Mouse (Mus musculus) ovary, postnatal 36 days (tissue): ENCODE measurements around the gene Slc5a5.
A peak's percentile ranks its signal among the peaks of the same experiment; 100 is the strongest.

Source experiments
- DNase-seq: peaks from one replicate; pipeline ENCODE4 v3.0.0; 2022; ENCODE audit warnings: low spot score, mixed read lengths

The Slc5a5 gene

GRCm38 (mm10) chr8:70879500-70879899 lies 13.1 kb downstream of the Slc5a5 start:
- no peak for DNase-seq

- DNase-seq, result no peak
Observed at GRCm38 (mm10) chr8:70878178-70878577, 14.4 kb downstream of the Slc5a5 start.

- no peak for DNase-seq
Observed at GRCm38 (mm10) chr8:70876382-70876781, 16.2 kb downstream of the Slc5a5 start.

GRCm38 (mm10) chr8:70874441-70874840 lies 18.1 kb downstream of the Slc5a5 start:
- no peak for DNase-seq

- peak; percentile 95 for DNase-seq
Observed at GRCm38 (mm10) chr8:70873364-70873985, 19.1 kb downstream of the Slc5a5 start, which contains the start of gene Ccdc124. Gene Ccdc124, minus strand, starts transcription at chr8:70873935.

- no peak for DNase-seq
Observed at GRCm38 (mm10) chr8:70872643-70873363, 19.8 kb downstream of the Slc5a5 start.

GRCm38 (mm10) chr8:70871195-70871807 lies 21.3 kb downstream of the Slc5a5 start:
- no peak for DNase-seq

DNA sequence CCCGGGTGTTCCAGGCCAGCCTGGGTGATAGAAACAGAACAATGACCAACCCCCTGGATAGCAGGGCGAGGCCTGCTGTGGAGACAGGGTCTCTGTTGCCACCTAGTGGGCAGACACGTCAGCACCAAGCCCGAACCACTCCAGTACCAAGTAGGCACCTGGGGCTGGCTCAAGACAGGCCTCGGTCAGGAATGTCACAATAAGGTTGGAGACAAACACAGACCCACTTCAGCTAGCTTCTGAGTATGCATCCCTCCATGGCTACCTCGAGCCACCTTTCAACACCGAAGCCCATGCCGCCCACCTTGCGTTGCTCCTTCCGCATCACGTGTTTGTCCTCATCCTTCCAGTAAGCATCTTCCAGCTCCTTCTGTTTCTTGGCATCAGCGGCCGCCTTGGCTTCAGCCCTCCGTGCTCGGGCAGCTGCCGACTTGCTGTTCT lies 22.9 kb downstream of the Slc5a5 start:
- DNase-seq, result peak; percentile 79

DNA sequence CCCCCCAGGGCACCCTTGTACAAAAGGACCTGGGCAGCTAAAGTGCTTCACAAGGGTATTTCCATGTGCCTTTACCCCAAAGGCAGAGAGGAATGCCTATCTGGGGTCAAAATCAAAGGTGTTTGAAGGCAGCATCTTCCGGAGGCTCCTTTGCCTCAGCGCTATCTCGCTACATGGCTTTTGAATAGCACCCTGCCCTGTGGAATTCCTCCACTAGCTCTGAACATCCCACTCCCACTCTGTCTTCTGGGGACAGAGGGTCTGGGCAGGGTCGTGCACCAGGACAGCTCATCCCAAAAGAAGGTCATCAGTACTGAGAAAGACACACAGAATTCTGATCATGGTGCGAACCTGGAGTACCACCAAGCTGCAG lies 23.4 kb downstream of the Slc5a5 start:
- no peak for DNase-seq

DNA sequence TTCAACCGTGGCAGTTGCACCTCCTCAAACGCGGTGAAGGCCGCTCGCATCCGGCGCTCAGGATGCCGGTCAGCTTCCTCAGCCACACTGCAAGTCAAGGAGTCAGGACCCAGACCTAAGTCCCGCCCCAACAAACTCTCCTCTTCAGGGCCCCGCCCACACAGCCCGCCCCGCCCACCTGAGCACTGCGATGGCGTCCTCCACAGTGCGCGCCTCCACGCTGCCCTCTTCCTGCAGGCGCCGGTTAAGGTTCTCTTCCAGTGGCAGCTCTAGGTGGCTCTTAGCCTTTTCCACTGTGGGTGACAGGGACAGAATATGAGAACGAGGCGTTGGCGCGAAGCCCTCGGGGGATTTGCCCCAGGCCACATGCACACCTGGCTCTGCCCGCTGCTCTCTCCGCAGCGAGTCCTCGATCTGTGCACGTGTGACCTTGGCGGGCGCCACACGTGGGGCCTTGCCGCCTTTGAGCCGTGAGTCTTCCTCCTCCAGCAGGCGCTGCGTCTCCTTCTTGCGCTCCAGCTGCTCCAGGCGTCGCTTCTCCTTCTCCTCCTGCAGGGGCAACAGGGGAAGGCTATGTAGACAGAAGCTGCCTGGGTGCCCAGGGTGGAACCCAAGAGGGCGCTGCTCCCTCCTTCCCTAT lies 23.9 kb downstream of the Slc5a5 start:
- peak; percentile 54 for DNase-seq

- DNase-seq, result no peak
Observed at GRCm38 (mm10) chr8:70866566-70866965, 26.0 kb downstream of the Slc5a5 start.

DNA sequence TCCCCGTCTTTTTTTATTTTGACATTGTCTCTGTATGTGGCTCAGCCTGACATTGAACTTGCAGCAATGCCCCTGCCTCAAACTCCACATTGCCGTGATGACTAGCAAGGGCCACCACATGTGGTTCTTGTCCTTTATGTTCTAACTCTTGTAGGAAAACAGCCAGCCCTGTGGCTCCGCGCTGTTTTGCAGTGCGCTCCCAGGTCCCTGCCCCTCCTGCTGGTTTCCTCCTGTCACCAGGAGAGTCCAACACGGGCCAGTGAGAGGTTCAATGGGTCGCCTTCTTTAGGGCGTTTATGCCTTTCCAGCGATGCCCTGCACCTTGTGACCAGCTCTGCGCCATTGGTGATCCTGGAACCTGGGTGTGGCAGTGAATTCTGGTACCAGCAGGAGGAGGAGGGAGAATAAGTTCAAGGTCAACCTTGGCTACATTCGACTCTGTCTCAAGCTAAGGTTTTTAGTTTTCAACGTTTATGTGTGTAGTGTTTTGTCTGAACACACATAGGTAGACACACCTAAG lies 26.5 kb downstream of the Slc5a5 start:
- DNase-seq, result no peak

DNA sequence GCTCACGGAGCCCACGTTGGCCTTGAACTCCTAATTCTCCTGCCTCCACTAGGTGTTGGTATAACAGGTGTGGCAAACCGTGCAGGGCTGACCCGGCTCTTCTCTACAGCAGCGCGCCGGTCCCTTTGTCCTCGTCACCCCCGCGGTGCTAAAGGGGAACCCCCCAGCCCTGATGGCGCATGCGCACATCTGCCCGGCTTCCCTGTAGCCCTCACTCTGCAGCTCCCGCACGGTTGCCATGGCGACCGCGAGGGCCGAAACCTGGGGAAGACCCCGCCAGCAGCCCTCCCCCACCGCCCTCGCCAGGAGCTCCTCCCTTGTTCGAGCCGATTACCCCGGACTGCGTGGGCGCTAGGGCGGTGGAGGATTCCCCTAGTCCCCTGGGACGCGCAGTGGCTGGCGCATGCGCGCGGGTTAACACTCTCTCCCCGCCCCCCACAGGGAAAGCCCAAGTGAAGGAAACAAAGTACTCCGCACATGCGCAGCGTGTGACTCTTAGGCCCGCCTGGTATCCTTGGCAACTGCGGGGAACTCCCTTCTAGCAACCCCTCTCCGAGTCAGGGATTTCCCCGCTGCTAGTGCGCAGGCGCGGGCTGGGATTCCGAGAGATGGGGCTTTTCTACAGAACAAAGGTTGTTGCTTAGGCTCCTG lies 27.1 kb downstream of the Slc5a5 start:
- peak; percentile 98 for DNase-seq

DNA sequence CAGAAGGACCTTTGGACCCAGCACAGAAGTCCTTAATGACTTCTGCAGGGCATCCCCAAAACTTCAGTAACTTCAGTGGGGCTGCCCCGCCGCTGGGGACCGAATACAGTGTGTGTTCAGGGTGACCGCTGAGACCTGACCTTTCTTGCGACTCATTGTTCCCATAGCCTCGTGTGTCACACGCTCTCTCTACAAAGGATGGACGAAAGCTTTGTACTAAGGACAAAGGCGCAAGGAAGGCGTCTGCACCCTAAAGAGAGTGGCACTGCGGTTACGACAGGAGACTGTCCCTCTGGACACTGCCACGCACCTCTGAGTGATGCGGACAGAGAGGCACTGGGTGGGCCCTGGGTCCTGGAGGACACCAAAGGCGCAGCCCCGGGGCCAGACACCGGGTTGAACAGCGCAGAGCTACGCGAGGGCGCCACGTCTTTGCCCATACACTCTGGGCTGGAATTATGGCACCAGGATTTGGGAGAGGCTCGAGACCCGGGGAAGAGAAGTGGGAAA lies 27.8 kb downstream of the Slc5a5 start:
- DNase-seq, result peak; percentile 52

- peak; percentile 49 for DNase-seq
Observed at GRCm38 (mm10) chr8:70863956-70864711, 28.4 kb downstream of the Slc5a5 start.

DNA sequence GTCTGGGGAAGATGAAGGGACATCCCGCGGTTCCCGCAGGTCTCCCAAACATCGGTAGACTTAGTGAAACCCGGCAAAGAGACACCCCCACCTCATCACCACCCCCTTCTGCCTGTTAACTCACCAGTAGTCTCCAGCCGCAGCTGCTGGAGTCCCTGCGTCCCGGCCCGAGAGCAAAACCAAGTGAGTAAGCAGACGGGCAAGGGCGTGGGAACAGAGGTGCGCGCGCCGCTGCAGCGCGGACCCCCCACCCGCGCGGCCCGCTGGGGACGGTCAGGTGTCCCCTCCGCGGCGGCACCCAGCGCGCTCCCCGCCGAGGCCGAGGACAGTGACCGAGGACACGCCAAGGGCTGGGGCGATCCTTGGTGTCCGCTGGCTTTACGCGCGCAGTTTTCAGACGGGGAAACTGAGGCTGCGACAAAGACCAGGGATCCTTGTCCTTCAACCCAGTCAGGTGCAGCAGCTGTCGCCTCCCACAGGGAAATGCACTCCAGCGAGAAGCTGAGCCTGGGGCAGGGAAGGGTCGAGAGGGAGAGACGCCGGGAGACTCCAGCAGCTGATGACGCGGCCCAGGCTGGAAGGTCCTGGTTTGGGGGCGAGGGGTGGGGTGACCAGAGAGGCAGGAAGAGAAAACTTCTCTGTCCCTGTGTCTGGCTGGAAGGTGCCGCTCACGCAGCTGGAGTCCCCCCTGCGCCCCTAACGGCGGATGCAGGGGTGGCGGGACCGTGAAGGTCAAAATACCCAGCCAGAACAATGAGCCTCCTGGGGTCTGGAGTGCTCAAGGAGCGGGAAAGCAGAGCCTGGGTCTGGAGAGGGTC lies 29.5 kb downstream of the Slc5a5 start, which contains the start of gene Kcnn1:
TSS of gene Kcnn1 (minus strand) at position 435 of the 818 bp plus-strand sequence.
- no peak for DNase-seq

DNA sequence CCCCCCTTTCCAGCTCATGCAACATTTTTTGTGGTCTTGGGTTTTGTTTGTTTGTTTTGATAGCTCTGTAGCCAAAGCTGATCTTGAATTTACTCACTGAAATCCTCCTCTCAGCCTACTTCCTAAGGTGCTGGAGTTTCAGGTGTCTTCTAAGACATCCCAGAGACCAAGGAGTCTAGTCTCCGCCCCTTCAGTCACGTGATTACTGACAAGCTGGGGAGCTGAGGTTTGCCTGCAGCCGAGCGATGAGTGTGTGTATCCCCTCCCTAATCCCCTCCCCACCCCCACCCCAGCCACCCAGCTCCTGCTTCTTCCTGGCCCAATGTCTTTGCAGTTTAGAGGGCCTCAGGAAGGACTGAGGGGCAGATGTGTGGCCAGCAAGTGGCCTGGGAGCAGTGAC lies 35.0 kb downstream of the Slc5a5 start:
- DNase-seq, result no peak

- DNase-seq, result peak; percentile 76
Observed at GRCm38 (mm10) chr8:70856541-70857197, 35.9 kb downstream of the Slc5a5 start.

GRCm38 (mm10) chr8:70856028-70856427 lies 36.5 kb downstream of the Slc5a5 start:
- DNase-seq, result no peak
